Mouse (Mus musculus): ENCODE results near the gene Tprkb. TPM values are rescaled to one million over a fixed set of nuclear protein-coding genes. Genes with fewer than 3 reads are reported as not detected.
A peak's percentile ranks its signal among the peaks of the same experiment; 100 is the strongest.
"Not testable (repeated sequence)": the region's sequence is repeated elsewhere in the genome, so short reads cannot be mapped to it uniquely, and the experiment has no call there.

Gene Tprkb
- total RNA-seq (2021), result 10 to 100 TPM; 22.4 to 23.3 TPM
- long read RNA-seq, experiment 1, transcript Tprkb-201 (6 exons, 2,103 nt), result major isoform, 8 of 20 reads
- long read RNA-seq, experiment 1, partial matches to known transcripts, result 0 of 20 reads
- long read RNA-seq, experiment 1, other reads (novel, unspliced or antisense), result 11 of 20 reads
- long read RNA-seq, experiment 2, transcript Tprkb-201 (6 exons, 2,103 nt), result major isoform, 12 of 19 reads
- long read RNA-seq, experiment 2, partial matches to known transcripts, result 2 of 19 reads
- long read RNA-seq, experiment 2, other reads (novel, unspliced or antisense), result 5 of 19 reads

GRCm38 (mm10) chr6:85911587-85911986, at the start of gene Tprkb:
Gene Tprkb (plus strand): TSS chr6:85911865.
- no peak for DNase-seq

- no peak for DNase-seq
Observed at GRCm38 (mm10) chr6:85862565-85862964, 49.1 kb upstream of the Tprkb start.

- DNase-seq, result no peak
Observed at GRCm38 (mm10) chr6:85863136-85863535, 48.5 kb upstream of the Tprkb start.

GRCm38 (mm10) chr6:85863840-85864239, 47.8 kb upstream of the Tprkb start:
- DNase-seq, result no peak

GRCm38 (mm10) chr6:85864900-85865639, 46.6 kb upstream of the Tprkb start:
- DNase-seq, result not testable (repeated sequence)

- DNase-seq, result not testable (repeated sequence)
Observed at GRCm38 (mm10) chr6:85866166-85866565, 45.5 kb upstream of the Tprkb start.

GRCm38 (mm10) chr6:85866995-85867394, 44.7 kb upstream of the Tprkb start:
- DNase-seq, result not testable (repeated sequence)

GRCm38 (mm10) chr6:85867726-85868690, 43.7 kb upstream of the Tprkb start:
- DNase-seq, result no peak

GRCm38 (mm10) chr6:85869006-85869405, 42.7 kb upstream of the Tprkb start, which contains the start of gene Nat8f2:
Gene Nat8f2 (minus strand): TSS chr6:85869158.
- not testable (repeated sequence) for DNase-seq

- not testable (repeated sequence) for DNase-seq
Observed at GRCm38 (mm10) chr6:85883246-85883645, 28.4 kb upstream of the Tprkb start.

- DNase-seq, result no peak
Observed at GRCm38 (mm10) chr6:85884311-85884710, 27.4 kb upstream of the Tprkb start.

- no peak for DNase-seq
Observed at GRCm38 (mm10) chr6:85888961-85889360, 22.7 kb upstream of the Tprkb start.

- DNase-seq, result peak; percentile 31
Observed at GRCm38 (mm10) chr6:85895061-85895648, 16.5 kb upstream of the Tprkb start.

- not testable (repeated sequence) for DNase-seq
Observed at GRCm38 (mm10) chr6:85898596-85899475, 12.8 kb upstream of the Tprkb start.

GRCm38 (mm10) chr6:85902303-85902702, 9.4 kb upstream of the Tprkb start:
- no peak for DNase-seq

GRCm38 (mm10) chr6:85904642-85905061, 7.0 kb upstream of the Tprkb start, which contains the start of gene Nat8f4:
Gene Nat8f4 (minus strand): TSS chr6:85904884.
- peak; percentile 80 for DNase-seq

GRCm38 (mm10) chr6:85906911-85907351, 4.7 kb upstream of the Tprkb start:
- peak; percentile 11 for DNase-seq

- no peak for DNase-seq
Observed at GRCm38 (mm10) chr6:85908341-85908740, 3.3 kb upstream of the Tprkb start.

GRCm38 (mm10) chr6:85909704-85910103, 2.0 kb upstream of the Tprkb start:
- DNase-seq, result no peak

- no peak for DNase-seq
Observed at GRCm38 (mm10) chr6:85915141-85915538, 3.5 kb downstream of the Tprkb start.

Measured in gastrocnemius, postnatal 10 days (tissue).